Mouse (Mus musculus) small intestine, adult 2 months (tissue): Measurements from ENCODE around the gene Nectin1. TPM values are rescaled to one million over a fixed set of nuclear protein-coding genes. Genes with fewer than 3 reads are reported as not detected.

Source experiments
- H3K27ac ChIP-seq: fragments of 200-500 bp; 2 replicates; pipeline ENCODE4 v1.5.1; 2012; ENCODE audit warnings: low read depth, low read length, control low read depth, inconsistent platforms; ENCODE audit not compliant: insufficient read depth
- H3K27me3 ChIP-seq: fragments of 200-500 bp; 2 replicates; pipeline ENCODE4 v1.6.1; 2012; ENCODE audit warnings: mild to moderate bottlenecking, moderate library complexity, low read length, inconsistent platforms; ENCODE audit not compliant: control insufficient read depth, insufficient read depth
- H3K36me3 ChIP-seq: fragments of 200-500 bp; 2 replicates; pipeline ENCODE4 v1.6.1; 2012; ENCODE audit warnings: mild to moderate bottlenecking, low read length, control low read depth, inconsistent platforms; ENCODE audit not compliant: control insufficient read depth, insufficient read depth
- H3K4me1 ChIP-seq: fragments of 200-500 bp; 2 replicates; pipeline ENCODE4 v1.6.1; 2012; ENCODE audit warnings: low read length, inconsistent platforms, mixed read lengths; ENCODE audit not compliant: control insufficient read depth, insufficient read depth, insufficient read length
- H3K4me3 ChIP-seq: fragments of 200-500 bp; 2 replicates; pipeline ENCODE4 v1.5.1; 2012; ENCODE audit warnings: low read depth, mild to moderate bottlenecking, control low read depth, inconsistent platforms, low read length, moderate library complexity
- CTCF ChIP-seq: fragments of 200-500 bp; IDR thresholded peaks from 2 replicates; pipeline ENCODE4 v1.5.1; 2012; ENCODE audit warnings: low read depth, mild to moderate bottlenecking, control low read depth, inconsistent platforms, low read length, moderate library complexity, mixed read lengths; ENCODE audit not compliant: insufficient replicate concordance, insufficient read length; ENCODE audit errors: extremely low read depth
- POLR2A ChIP-seq: fragments of 200-500 bp; IDR thresholded peaks from 2 replicates; pipeline ENCODE4 v1.6.1; 2012; ENCODE audit warnings: low read depth, mild to moderate bottlenecking, control low read depth, inconsistent platforms, low read length, moderate library complexity
- WGBS: fragments of 180-500 bp; shearing (Covaris S2); methylation state at CpG from one replicate; pipeline ENCODE4 v1.1.7; 2018; 5-methylcytosine and 5-hydroxymethylcytosine counted together
- polyA plus RNA-seq: library from polyadenylated mRNA; depleted of rRNA; stranded (reverse); fragments of >200 nt; gene quantifications from 2 replicates; pipeline ENCODE4 v1.2.3, GENCODE M21; 2012

Nectin1 gene
- polyA plus RNA-seq, 1 experiment, result 15.3 TPM

DNA sequence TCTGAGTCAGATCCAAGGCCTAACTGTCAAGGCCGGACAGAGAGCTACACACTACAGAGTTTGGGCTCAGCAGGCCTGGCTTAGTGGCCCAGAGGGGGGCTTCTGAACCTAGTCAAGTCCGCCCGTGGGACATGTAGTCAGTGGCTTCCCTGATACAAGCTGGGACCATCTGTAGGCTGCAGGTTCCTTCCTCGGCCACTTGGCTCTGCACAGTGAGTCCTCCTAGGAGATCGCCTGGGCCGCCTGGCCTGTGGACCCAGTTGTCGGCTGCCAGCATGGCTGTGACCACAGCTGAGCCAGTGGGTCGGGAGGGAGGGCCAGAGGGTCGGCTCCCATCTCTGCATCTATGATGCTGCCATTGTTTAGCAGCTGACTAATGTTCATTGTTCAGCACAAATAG is 3.9 kb downstream of the Nectin1 start:
- H3K36me3 ChIP-seq, result no peaks in the 10 kb centered on the region
- 0 out of 2 replicates have a peak, but pooled peaks cover 3% of the 10 kb centered on the region for H3K27me3 ChIP-seq
- no peak for TF ChIP-seq CTCF
- no peak for TF ChIP-seq POLR2A
- WGBS, result 85% methylated on average over 9 of the region's 9 CpGs
- peaks cover 17% of the 10 kb centered on the region for H3K4me1 ChIP-seq
- H3K27ac ChIP-seq, result no peak overlapping the region
- H3K4me3 ChIP-seq, result no peak overlapping the region

DNA sequence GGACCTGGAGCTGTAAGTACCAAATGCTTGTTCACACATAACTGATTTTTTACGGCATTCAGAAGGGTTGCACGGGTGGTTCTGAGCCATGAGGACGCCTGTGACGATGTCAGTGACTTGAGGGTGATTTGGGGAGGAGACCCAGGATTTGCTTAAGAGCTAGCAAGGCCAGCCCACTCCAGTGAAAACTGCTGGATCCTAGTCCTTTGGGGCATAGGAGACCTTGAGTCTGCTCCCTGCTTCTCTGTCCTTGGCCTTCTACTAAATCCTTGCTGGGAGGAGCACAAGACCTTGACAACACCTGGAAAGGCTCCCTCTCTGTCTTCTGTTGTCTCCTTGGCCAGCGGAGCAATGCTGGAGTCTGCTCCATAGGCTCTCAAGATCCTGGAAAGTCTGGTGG is 4.7 kb downstream of the Nectin1 start:
- Histone ChIP-seq H3K27ac (no peak overlapping the region), H3K4me1 (peaks cover 14% of the 10 kb centered on the region), H3K4me3 (no peak overlapping the region), H3K27me3 (0 out of 2 replicates have a peak, but pooled peaks cover 3% of the 10 kb centered on the region), H3K36me3 (no peaks in the 10 kb centered on the region)
- WGBS, result 92% methylated on average over 5 of the region's 5 CpGs
- TF ChIP-seq POLR2A, result no peak
- no peak for TF ChIP-seq CTCF

DNA sequence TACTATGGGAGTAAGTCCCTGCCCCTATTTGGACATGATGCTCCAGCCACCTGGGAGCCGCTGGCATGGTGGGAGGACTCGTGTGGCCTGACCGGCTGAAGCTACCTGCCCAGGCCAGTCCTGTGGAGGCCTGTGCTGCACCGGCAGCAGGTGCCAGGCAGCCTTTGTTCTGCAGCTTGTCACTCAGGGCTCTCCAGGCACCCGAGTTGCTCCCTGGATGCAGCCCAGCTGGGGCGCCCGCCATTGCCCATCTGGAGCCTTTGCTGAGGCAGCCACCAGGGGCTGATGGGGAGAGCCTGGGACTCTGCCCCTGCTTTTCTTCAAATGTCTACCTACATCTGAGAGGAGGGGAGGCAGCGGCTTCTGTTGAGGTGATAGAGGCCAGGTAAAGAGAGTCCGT is 6.3 kb downstream of the Nectin1 start:
- Histone ChIP-seq H3K27ac (no peak overlapping the region), H3K27me3 (no peaks in the 10 kb centered on the region), H3K36me3 (no peaks in the 10 kb centered on the region), H3K4me3 (no peak overlapping the region), H3K4me1 (peaks cover 22% of the 10 kb centered on the region)
- no peak for TF ChIP-seq POLR2A
- no peak for TF ChIP-seq CTCF
- 83% methylated on average over 9 of the region's 9 CpGs for WGBS

DNA sequence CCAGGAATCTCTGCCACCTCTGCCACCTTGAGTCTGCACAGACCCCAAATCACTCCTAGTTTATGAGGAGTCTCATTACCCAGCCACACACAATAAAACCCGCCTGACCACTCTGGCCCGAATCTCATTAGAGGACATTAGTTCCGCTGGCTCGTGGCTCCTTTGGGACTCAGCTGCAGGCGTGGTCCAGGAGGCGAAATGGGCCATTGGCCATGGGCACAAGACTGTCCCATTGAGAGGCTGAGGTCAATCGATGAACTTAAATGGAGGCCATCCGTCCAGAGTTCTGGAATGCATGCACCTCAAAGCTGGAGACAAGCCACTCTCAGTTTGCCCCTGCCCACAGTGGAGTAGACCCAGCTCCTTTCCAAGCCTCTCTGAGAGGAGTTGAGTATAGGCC is 7.3 kb downstream of the Nectin1 start:
- 81% methylated on average over 8 of the region's 8 CpGs for WGBS
- H3K4me1 ChIP-seq, result peaks cover 21% of the 10 kb centered on the region
- H3K36me3 ChIP-seq, result no peaks in the 10 kb centered on the region
- no peak overlapping the region for H3K4me3 ChIP-seq
- H3K27ac ChIP-seq, result no peak overlapping the region
- no peaks in the 10 kb centered on the region for H3K27me3 ChIP-seq
- TF ChIP-seq CTCF, result no peak
- no peak for TF ChIP-seq POLR2A

DNA sequence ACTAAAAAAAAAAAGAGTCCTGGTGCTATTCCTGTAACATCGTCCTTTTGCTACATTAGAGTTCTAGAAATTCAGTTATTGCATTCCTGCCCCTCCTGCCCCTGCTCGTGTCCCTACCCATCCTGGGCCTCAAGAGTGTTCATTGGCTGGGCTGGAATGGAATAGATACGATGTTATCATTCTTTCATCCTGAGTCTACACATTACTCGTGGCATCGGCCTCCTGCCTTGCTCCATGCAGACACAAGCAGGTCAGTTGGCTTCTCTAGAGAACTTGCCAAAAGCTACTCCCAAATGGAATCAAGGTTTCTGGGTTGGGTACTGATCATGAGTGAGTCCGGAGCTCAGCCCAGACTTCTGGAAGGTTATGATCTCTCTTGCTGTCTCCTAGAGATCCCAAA is 9.7 kb downstream of the Nectin1 start:
- Histone ChIP-seq H3K27ac (no peak overlapping the region), H3K4me3 (no peak overlapping the region), H3K27me3 (no peaks in the 10 kb centered on the region), H3K36me3 (no peaks in the 10 kb centered on the region), H3K4me1 (peaks cover 30% of the 10 kb centered on the region)
- TF ChIP-seq POLR2A, result no peak
- TF ChIP-seq CTCF, result no peak
- WGBS, result 79% methylated on average over 6 of the region's 6 CpGs

DNA sequence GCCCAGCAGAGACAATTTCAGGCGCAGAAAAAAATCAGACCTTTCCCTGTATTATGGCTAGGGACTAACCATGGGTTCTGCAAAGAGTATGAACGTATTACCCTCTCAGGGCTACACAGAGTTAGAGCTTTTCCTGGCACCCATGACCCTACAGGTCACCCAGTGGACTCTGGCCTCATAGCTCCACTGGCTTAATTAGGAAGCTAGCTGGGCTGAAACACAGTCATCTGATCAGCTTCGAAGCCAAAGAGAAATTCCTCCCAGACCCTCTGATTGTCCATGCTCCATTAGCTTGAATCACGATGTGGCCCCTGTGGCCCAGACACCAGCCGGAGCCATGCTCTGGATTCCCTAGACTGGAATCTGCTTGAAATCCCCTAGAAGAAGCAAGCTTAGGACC is 10.3 kb downstream of the Nectin1 start:
- 82% methylated on average over 5 of the region's 5 CpGs for WGBS
- H3K4me1 ChIP-seq, result peaks cover 34% of the 10 kb centered on the region
- H3K27me3 ChIP-seq, result no peaks in the 10 kb centered on the region
- no peaks in the 10 kb centered on the region for H3K36me3 ChIP-seq
- no peak for TF ChIP-seq CTCF
- no peak for TF ChIP-seq POLR2A
- no peak overlapping the region for H3K27ac ChIP-seq
- H3K4me3 ChIP-seq, result no peak overlapping the region

DNA sequence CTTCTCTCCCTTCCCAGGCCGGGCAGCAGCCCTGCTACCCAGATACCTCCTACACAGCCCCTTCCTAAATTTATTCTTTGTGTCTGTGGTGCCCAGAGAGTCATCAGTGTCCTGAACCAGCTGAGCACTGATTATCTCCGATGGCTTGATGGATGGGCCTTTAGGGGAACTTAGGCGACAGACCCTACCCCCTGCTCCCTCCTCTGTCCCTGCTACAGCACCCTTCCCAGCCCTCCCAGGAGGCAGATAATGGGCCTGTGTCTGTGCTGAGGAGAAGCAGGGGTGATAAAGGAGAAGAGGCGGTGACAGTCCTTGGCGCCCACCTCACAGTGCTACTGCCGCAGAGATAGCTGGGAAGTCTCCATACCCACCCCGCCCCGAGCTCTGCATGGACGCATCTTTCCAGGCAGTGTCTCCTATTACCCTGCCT is 11.0 kb downstream of the Nectin1 start:
- TF ChIP-seq CTCF, result no peak
- no peak for TF ChIP-seq POLR2A
- Histone ChIP-seq H3K27me3 (no peaks in the 10 kb centered on the region), H3K4me1 (peaks cover 40% of the 10 kb centered on the region), H3K27ac (no peak overlapping the region), H3K36me3 (no peaks in the 10 kb centered on the region), H3K4me3 (no peak overlapping the region)
- 81% methylated on average over 9 of the region's 9 CpGs for WGBS
